In genomic region chr12:81533029-81533419, GRCm38 (mm10) we compare ENCODE assay signal across 8 mouse cellular contexts. TPM values are rescaled to one million over a fixed set of nuclear protein-coding genes. Genes with fewer than 3 reads are reported as not detected.
DNase-seq lines count a peak whose midpoint lies in the region; ATAC-seq and TF ChIP-seq lines count a peak whose summit lies in the region.

No protein-coding gene starts in this region.

- H3K9me3 ChIP-seq in limb, embryonic 14.5 days (ENCODE audit: control insufficient read depth, low read length): no peaks in the 10 kb centered on the region
- H3K9me3 ChIP-seq in stomach, embryonic 16.5 days (replicated peaks; ENCODE audit: control insufficient read depth, low read length): no peaks in the 10 kb centered on the region

- no peak overlapping the region for H3K27ac ChIP-seq in cerebellum, adult 2 months (ENCODE audit: insufficient read depth, low read length)
- peak overlapping the region; percentile 98 for H3K27ac ChIP-seq in testis, adult 2 months (ENCODE audit: control insufficient read depth, insufficient read depth, low read depth, low read length)
- H3K27ac ChIP-seq in limb, embryonic 14.5 days (replicated peaks; ENCODE audit: low read depth, low read length): peak overlapping the region; percentile 67; the same call in 1 of the 2 replicates
- no peak overlapping the region for H3K27ac ChIP-seq in stomach, embryonic 16.5 days (ENCODE audit: low read length)

- peak; percentile 14; the same call in 1 of the 2 replicates for ATAC-seq in limb, embryonic 14.5 days (ENCODE audit: low FRiP score, low read depth)
- peak; percentile 36; the same call in 1 of the 2 replicates for ATAC-seq in stomach, embryonic 16.5 days (ENCODE audit: insufficient read depth, low FRiP score)

- no peak for TF ChIP-seq CTCF in cerebellum, adult 2 months (IDR thresholded peaks at IDR 0.05; ENCODE audit: borderline replicate concordance, insufficient read depth, low read depth, low read length)
- TF ChIP-seq CTCF in testis, adult 2 months (IDR thresholded peaks at IDR 0.05; ENCODE audit: control insufficient read depth, insufficient read depth, insufficient replicate concordance, low read depth, low read length): no peak

- peak overlapping the region; percentile 66 for H3K4me2 ChIP-seq in limb, embryonic 14.5 days (replicated peaks; ENCODE audit: low read depth, low read length, severe bottlenecking)
- H3K4me2 ChIP-seq in stomach, embryonic 16.5 days (ENCODE audit: low read depth, low read length): peak overlapping the region; percentile 74

- H3K4me3 ChIP-seq in cerebellum, adult 2 months (replicated peaks; ENCODE audit: insufficient read depth, low read depth, low read length): peak overlapping the region; percentile 85
- peak overlapping the region; percentile 100 for H3K4me3 ChIP-seq in testis, adult 2 months (ENCODE audit: control insufficient read depth, low read depth, low read length)
- H3K4me3 ChIP-seq in limb, embryonic 14.5 days (replicated peaks; ENCODE audit: low read length): peak overlapping the region; percentile 80
- H3K4me3 ChIP-seq in stomach, embryonic 16.5 days (replicated peaks; ENCODE audit: low read length): peak overlapping the region; percentile 67

- H3K27me3 ChIP-seq in cerebellum, adult 2 months (ENCODE audit: control insufficient read depth, insufficient read depth, low read length): no peaks in the 10 kb centered on the region
- no peaks in the 10 kb centered on the region for H3K27me3 ChIP-seq in testis, adult 2 months (ENCODE audit: control insufficient read depth, insufficient read depth, low read length)
- no peaks in the 10 kb centered on the region for H3K27me3 ChIP-seq in limb, embryonic 14.5 days (ENCODE audit: control insufficient read depth, insufficient read depth, low read length)
- H3K27me3 ChIP-seq in stomach, embryonic 16.5 days (ENCODE audit: control insufficient read depth, insufficient read depth, low read length): no peaks in the 10 kb centered on the region

- no peak for DNase-seq in cerebellum, adult 2 months
- no peak for DNase-seq in cerebellum, adult 9-10 months
- no peak for DNase-seq in testis, postnatal 14 days (ENCODE audit: low spot score)
- DNase-seq in limb, embryonic 14.5 days (ENCODE audit: low spot score): peak; percentile 7
- no peak for DNase-seq in cerebellum, postnatal 4 days (ENCODE audit: low spot score in 2 of 2)
- no peak for DNase-seq in ovary, postnatal 14 days (ENCODE audit: low spot score)

- H3K36me3 ChIP-seq in testis, adult 2 months (ENCODE audit: control insufficient read depth, insufficient read depth, low read length): no peaks in the 10 kb centered on the region
- no peaks in the 10 kb centered on the region for H3K36me3 ChIP-seq in limb, embryonic 14.5 days (ENCODE audit: control insufficient read depth, insufficient read depth, low read length)
- H3K36me3 ChIP-seq in stomach, embryonic 16.5 days (ENCODE audit: control insufficient read depth, insufficient read depth, low read length): no peaks in the 10 kb centered on the region

- peak overlapping the region; percentile 75 for H3K9ac ChIP-seq in limb, embryonic 14.5 days (ENCODE audit: low read depth, low read length, severe bottlenecking)
- H3K9ac ChIP-seq in stomach, embryonic 16.5 days (ENCODE audit: low read length): peak overlapping the region; percentile 87; the same call in 1 of the 2 replicates

- WGBS in cerebellum, adult 2 months: 29% methylated on average over 4 of the region's 4 CpGs
- 16% methylated on average over 4 of the region's 4 CpGs for WGBS in limb, embryonic 14.5 days
- WGBS in stomach, embryonic 16.5 days: 35% methylated on average over 4 of the region's 4 CpGs

- no peaks in the 10 kb centered on the region for H3K4me1 ChIP-seq in cerebellum, adult 2 months (ENCODE audit: control insufficient read depth, insufficient read depth, low read length)
- no peaks in the 10 kb centered on the region for H3K4me1 ChIP-seq in testis, adult 2 months (ENCODE audit: control insufficient read depth, insufficient read depth, low read length)
- H3K4me1 ChIP-seq in limb, embryonic 14.5 days (ENCODE audit: control insufficient read depth, insufficient read depth, low read length): peaks cover 3% of the 10 kb centered on the region; the same call in 1 of the 2 replicates
- H3K4me1 ChIP-seq in stomach, embryonic 16.5 days (ENCODE audit: control insufficient read depth, insufficient read depth, low read length): peaks cover 8% of the 10 kb centered on the region; the same call in 1 of the 2 replicates

- TF ChIP-seq POLR2A in cerebellum, adult 2 months (IDR thresholded peaks at IDR 0.05; ENCODE audit: borderline replicate concordance, insufficient read depth, low read length): no peak
- TF ChIP-seq POLR2A in testis, adult 2 months (IDR thresholded peaks at IDR 0.05; ENCODE audit: control insufficient read depth, low read depth, low read length): no peak
- TF ChIP-seq POLR2A in limb, embryonic 14.5 days (IDR thresholded peaks at IDR 0.05; ENCODE audit: borderline replicate concordance, extremely low read depth, insufficient read depth, insufficient read length): no peak

RNA-seq across cellular contexts. Expression of gene Synj2bp, which starts 0.3 kb away (rescaled TPM):
- 28.5 and 30.3 TPM in 2 replicates for polyA plus RNA-seq in cerebellum, adult 2 months (2012; rRNA removed)
- polyA plus RNA-seq in testis, adult 2 months (2012; rRNA removed): 67.9 and 84.7 TPM in 2 replicates
- 22.2 and 24.9 TPM in 2 replicates for polyA plus RNA-seq in limb, embryonic 14.5 days (2012; rRNA removed)
- polyA plus RNA-seq in limb, embryonic 14.5 days (2014; fragmentation: Nextera tagmentation; extraction: Ambion mirVana): 32.2 and 38.7 TPM in 2 replicates
- polyA plus RNA-seq in stomach, embryonic 16.5 days (2015; fragmentation: Nextera tagmentation; extraction: Ambion mirVana): 36.8 and 37.0 TPM in 2 replicates

RNA-seq across cellular contexts. Expression of gene Gm20498, which starts 0.3 kb away (rescaled TPM):
- polyA plus RNA-seq in cerebellum, adult 2 months (2012; rRNA removed): 22.6 and 23.7 TPM in 2 replicates
- polyA plus RNA-seq in testis, adult 2 months (2012; rRNA removed): 40.6 and 45.4 TPM in 2 replicates
- polyA plus RNA-seq in limb, embryonic 14.5 days (2012; rRNA removed): 18.8 and 19.3 TPM in 2 replicates
- 22.6 and 30.2 TPM in 2 replicates for polyA plus RNA-seq in limb, embryonic 14.5 days (2014; fragmentation: Nextera tagmentation; extraction: Ambion mirVana)
- polyA plus RNA-seq in stomach, embryonic 16.5 days (2015; fragmentation: Nextera tagmentation; extraction: Ambion mirVana): 25.4 and 27.8 TPM in 2 replicates

RNA-seq across cellular contexts. Expression of gene Adam21, which starts 35.2 kb away (rescaled TPM):
- 0.67 and 0.74 TPM in 2 replicates for polyA plus RNA-seq in cerebellum, adult 2 months (2012; rRNA removed)
- 9.0 and 13.7 TPM in 2 replicates for polyA plus RNA-seq in testis, adult 2 months (2012; rRNA removed)
- 0.11 and 0.20 TPM in 2 replicates for polyA plus RNA-seq in limb, embryonic 14.5 days (2012; rRNA removed)
- polyA plus RNA-seq in limb, embryonic 14.5 days (2014; fragmentation: Nextera tagmentation; extraction: Ambion mirVana): 0.22 and 0.23 TPM in 2 replicates
- 0.17 and 0.22 TPM in 2 replicates for polyA plus RNA-seq in stomach, embryonic 16.5 days (2015; fragmentation: Nextera tagmentation; extraction: Ambion mirVana)

RNA-seq across cellular contexts. Expression of gene Cox16, which starts 48.1 kb away (rescaled TPM):
- polyA plus RNA-seq in cerebellum, adult 2 months (2012; rRNA removed): 63.1 and 70.0 TPM in 2 replicates
- 70.1 and 78.5 TPM in 2 replicates for polyA plus RNA-seq in testis, adult 2 months (2012; rRNA removed)
- 79.2 and 102 TPM in 2 replicates for polyA plus RNA-seq in limb, embryonic 14.5 days (2012; rRNA removed)
- polyA plus RNA-seq in limb, embryonic 14.5 days (2014; fragmentation: Nextera tagmentation; extraction: Ambion mirVana): 137 and 139 TPM in 2 replicates
- 132 and 153 TPM in 2 replicates for polyA plus RNA-seq in stomach, embryonic 16.5 days (2015; fragmentation: Nextera tagmentation; extraction: Ambion mirVana)

Comparison
In these comparisons a context has a peak if more than half of its experiments do, and no peak if none do; other contexts are left out.
1. H3K27ac ChIP-seq: peak in testis, adult 2 months (single experiment) and limb, embryonic 14.5 days (single experiment); none in cerebellum, adult 2 months (single experiment) and stomach, embryonic 16.5 days (single experiment).
2. Peak in every context shown above with its lines, with median percentiles within 50 percentile points of each other: H3K4me3 ChIP-seq.